ENCODE assay signal across 34 mouse cellular contexts in genomic region chr9:37392071-37392470, GRCm38 (mm10). TPM values are rescaled to one million over a fixed set of nuclear protein-coding genes. Genes with fewer than 3 reads are reported as not detected.
"Had no signal": no experiment of that assay in that cellular context is flagged by ENCODE, and none has a peak within 500 bp of the region (broad histone marks: within the 10 kb centered on the region; RNA-seq: fewer than 3 reads in every experiment).

No protein-coding gene starts in this region.

- ATAC-seq: hindbrain, embryonic 16.5 days; inflammation-experienced regulatory T-cells, adult 6 months; intestine, embryonic 15.5 days; intestine, postnatal 0 days; liver, embryonic 12.5 days had no signal

- H3K4me2 ChIP-seq: heart, embryonic 12.5 days; hindbrain, embryonic 12.5 days; hindbrain, embryonic 14.5 days; intestine, embryonic 15.5 days; limb, embryonic 13.5 days; limb, embryonic 15.5 days; liver, embryonic 12.5 days had no signal

- H3K9me3 ChIP-seq: heart, embryonic 12.5 days; hindbrain, embryonic 10.5 days; hindbrain, embryonic 12.5 days; intestine, embryonic 15.5 days; limb, embryonic 13.5 days; limb, embryonic 15.5 days; liver, embryonic 12.5 days had no signal

- H3K9ac ChIP-seq: heart, embryonic 12.5 days; hindbrain, embryonic 12.5 days; hindbrain, embryonic 14.5 days; intestine, embryonic 15.5 days; limb, embryonic 13.5 days; limb, embryonic 15.5 days; liver, embryonic 12.5 days; liver, embryonic 14.5 days had no signal

- H3K27me3 ChIP-seq: heart, embryonic 12.5 days; hindbrain, embryonic 12.5 days; liver, embryonic 12.5 days had no signal

- H3K36me3 ChIP-seq: heart, embryonic 12.5 days; hindbrain, embryonic 10.5 days; hindbrain, embryonic 12.5 days; intestine, embryonic 15.5 days; limb, embryonic 13.5 days; limb, embryonic 15.5 days; liver, embryonic 12.5 days had no signal

- H3K4me1 ChIP-seq: heart, embryonic 12.5 days; hindbrain, embryonic 12.5 days; intestine, embryonic 15.5 days; limb, embryonic 13.5 days; limb, embryonic 15.5 days; liver, embryonic 12.5 days had no signal

- DNase-seq: gastrocnemius, adult 2 months; gastrocnemius, postnatal 10 days; gastrocnemius, postnatal 25 days; heart, adult 2 months; heart, postnatal 10 days; heart, postnatal 4 days; kidney, adult 18-20 months; kidney, adult 8-10 months; kidney, postnatal 10 days; kidney, postnatal 25 days; kidney, postnatal 4 days; left cerebral cortex, postnatal 4 days had no signal

- H3K4me3 ChIP-seq: gastrocnemius, adult 2 months; heart, adult 2 months; heart, embryonic 12.5 days; hindbrain, embryonic 10.5 days; hindbrain, embryonic 12.5 days; intestine, embryonic 15.5 days; layer of hippocampus, adult 2 months; left cerebral cortex, adult 2 months; limb, embryonic 13.5 days; limb, embryonic 15.5 days; liver, embryonic 12.5 days had no signal

- H3K27ac ChIP-seq: gastrocnemius, adult 2 months; heart, adult 2 months; hindbrain, embryonic 10.5 days; hindbrain, embryonic 12.5 days; hindbrain, embryonic 14.5 days; intestine, embryonic 15.5 days; layer of hippocampus, adult 2 months; left cerebral cortex, adult 2 months; limb, embryonic 13.5 days; limb, embryonic 15.5 days; liver, embryonic 12.5 days; liver, embryonic 14.5 days had no signal

RNA-seq across cellular contexts. Expression of gene Robo4, which starts 9.6 kb away (rescaled TPM):
- polyA plus RNA-seq: inflammation-experienced regulatory T-cells, adult 6 months had no signal

RNA-seq across cellular contexts. Expression of gene Hepacam, which starts 24.9 kb away (rescaled TPM):
- total RNA-seq: granulocyte monocyte progenitor cell, adult 5-6 weeks; heart, adult 2 months; heart, postnatal 25 days; heart, postnatal 4 days; liver, adult 2 months had no signal
- polyA plus RNA-seq: heart, embryonic 12.5 days; heart, embryonic 14.5 days; inflammation-experienced regulatory T-cells, adult 6 months; kidney, embryonic 14.5 days; kidney, embryonic 16.5 days; liver, adult 2 months; liver, embryonic 12.5 days; liver, embryonic 14.5 days had no signal

RNA-seq across cellular contexts. Expression of gene Robo3, which starts 41.0 kb away (rescaled TPM):
- total RNA-seq: gastrocnemius, adult 2 months; gastrocnemius, postnatal 25 days; gastrocnemius, postnatal 4 days; heart, adult 2 months; heart, postnatal 10 days; heart, postnatal 25 days; liver, adult 2 months had no signal
- polyA plus RNA-seq: heart, embryonic 16.5 days; inflammation-experienced regulatory T-cells, adult 6 months; intestine, embryonic 15.5 days; intestine, postnatal 0 days had no signal
